Mouse (Mus musculus) activated CD4-positive, CD25-positive, alpha-beta regulatory T cell, adult 4 months (primary cell): ENCODE measurements around the gene Nfya. TPM values are rescaled to one million over a fixed set of nuclear protein-coding genes. Genes with fewer than 3 reads are reported as not detected.
"Not testable (repeated sequence)": the region's sequence is repeated elsewhere in the genome, so short reads cannot be mapped to it uniquely, and the experiment has no call there.

Source experiments
- ATAC-seq: one replicate; pipeline ENCODE4 v1.8.0; 2017
- polyA plus RNA-seq, 2 experiments: library from polyadenylated mRNA; unstranded; fragments of 100-300 nt; shearing (Covaris generic); gene quantifications; one replicate each; pipeline ENCODE4 v1.2.1; 2017

Nfya gene
- polyA plus RNA-seq, 2 experiments from 2014 or later: 9.6 to 11.9 TPM

- no peak for ATAC-seq
Measured at GRCm38 (mm10) chr17:48391446-48391845, 18.3 kb downstream of the Nfya start.

- ATAC-seq: no peak
Measured at GRCm38 (mm10) chr17:48389442-48389841, 20.3 kb downstream of the Nfya start.

- no peak for ATAC-seq
Measured at GRCm38 (mm10) chr17:48388666-48389065, 21.0 kb downstream of the Nfya start.

GRCm38 (mm10) chr17:48385786-48386461 lies 23.8 kb downstream of the Nfya start:
- ATAC-seq: no peak

GRCm38 (mm10) chr17:48379050-48379449 lies 30.7 kb downstream of the Nfya start:
- no peak for ATAC-seq

GRCm38 (mm10) chr17:48376102-48376501 lies 33.6 kb downstream of the Nfya start:
- ATAC-seq: no peak

- no peak for ATAC-seq
Measured at GRCm38 (mm10) chr17:48372987-48373386, 36.7 kb downstream of the Nfya start.

- no peak for ATAC-seq
Measured at GRCm38 (mm10) chr17:48371621-48372020, 38.1 kb downstream of the Nfya start.

- ATAC-seq: no peak
Measured at GRCm38 (mm10) chr17:48366806-48367205, 42.9 kb downstream of the Nfya start.

- ATAC-seq: no peak
Measured at GRCm38 (mm10) chr17:48365511-48366155, 44.1 kb downstream of the Nfya start.

GRCm38 (mm10) chr17:48363421-48363965 lies 46.2 kb downstream of the Nfya start:
- no peak for ATAC-seq

GRCm38 (mm10) chr17:48362966-48363365 lies 46.7 kb downstream of the Nfya start:
- ATAC-seq: no peak

GRCm38 (mm10) chr17:48362346-48362745 lies 47.4 kb downstream of the Nfya start:
- no peak for ATAC-seq

- no peak for ATAC-seq
Measured at GRCm38 (mm10) chr17:48360462-48360861, 49.2 kb downstream of the Nfya start.

- ATAC-seq: no peak
Measured at GRCm38 (mm10) chr17:48359616-48360015, 50.1 kb downstream of the Nfya start, which contains the start of gene Treml1. Treml1 (plus strand) TSS chr17:48359916.

- no peak for ATAC-seq
Measured at GRCm38 (mm10) chr17:48357892-48358291, 51.8 kb downstream of the Nfya start.

GRCm38 (mm10) chr17:48355822-48356221 lies 53.9 kb downstream of the Nfya start:
- ATAC-seq: no peak

- ATAC-seq: not testable (repeated sequence)
Measured at GRCm38 (mm10) chr17:48352976-48353375, 56.7 kb downstream of the Nfya start.

- no peak for ATAC-seq
Measured at GRCm38 (mm10) chr17:48350681-48351193, 59.0 kb downstream of the Nfya start.

- ATAC-seq: no peak
Measured at GRCm38 (mm10) chr17:48347287-48347686, 62.4 kb downstream of the Nfya start.

- no peak for ATAC-seq
Measured at GRCm38 (mm10) chr17:48346834-48347233, 62.9 kb downstream of the Nfya start.

- ATAC-seq: no peak
Measured at GRCm38 (mm10) chr17:48346231-48346630, 63.5 kb downstream of the Nfya start, which contains the start of gene Trem2. Trem2 (plus strand) TSS chr17:48346401.

GRCm38 (mm10) chr17:48345824-48346223 lies 63.9 kb downstream of the Nfya start:
- no peak for ATAC-seq

GRCm38 (mm10) chr17:48343065-48343464 lies 66.6 kb downstream of the Nfya start:
- no peak for ATAC-seq
